Comparison of ENCODE assay signal across 1 mouse cellular context in the genomic region with DNA sequence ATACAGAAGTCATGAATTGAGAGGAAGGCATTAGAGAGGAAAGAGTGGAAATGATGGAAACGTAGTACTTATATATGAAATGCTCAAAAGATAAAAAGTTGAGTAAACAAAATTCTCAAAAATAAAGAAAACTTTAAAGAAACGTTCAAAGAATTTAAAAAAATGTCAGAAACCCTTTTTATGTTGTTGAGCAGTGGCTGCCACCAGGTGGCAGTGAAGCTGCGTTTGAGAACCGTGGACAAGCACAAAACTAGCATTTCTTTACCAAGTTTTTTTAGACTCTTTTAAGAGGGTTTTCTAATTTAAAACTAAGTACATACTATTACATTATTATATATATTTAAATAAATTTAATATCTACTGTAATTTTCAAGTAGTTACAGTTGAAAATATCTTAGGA.
TF ChIP-seq lines count a peak whose summit lies in the region.

No protein-coding gene starts in this region.

TF ChIP-seq in MEL, 35 proteins besides CTCF, POLR2A, EP300 and RAD21 (continued from another document):
- TF ChIP-seq ZNF384 (IDR thresholded peaks at IDR 0.05; ENCODE audit: low read depth, low read length) (peak; percentile 72), MAX (IDR thresholded peaks at IDR 0.05; ENCODE audit: low read length) (no peak)
